ENCODE assay signal across 10 mouse cellular contexts in genomic region chr4:95094700-95095113, GRCm38 (mm10). TPM values are rescaled to one million over a fixed set of nuclear protein-coding genes. Genes with fewer than 3 reads are reported as not detected.
A peak's percentile ranks its signal among the peaks of the same experiment; 100 is the strongest.
DNase-seq lines count a peak whose midpoint lies in the region; ATAC-seq and TF ChIP-seq lines count a peak whose summit lies in the region.
"Had no signal": no experiment of that assay in that cellular context is flagged by ENCODE, and none has a peak within 500 bp of the region (broad histone marks: within the 10 kb centered on the region; RNA-seq: fewer than 3 reads in every experiment).

No protein-coding gene starts in this region.

- WGBS in liver, postnatal 0 days (ENCODE audit: insufficient replicate concordance) = 40% methylated on average over 4 of the region's 4 CpGs
- WGBS in stomach, embryonic 16.5 days = 35% methylated on average over 4 of the region's 4 CpGs

- H3K4me3 ChIP-seq in liver, postnatal 0 days (ENCODE audit: low read depth, low read length) = no peak overlapping the region
- no peak overlapping the region for H3K4me3 ChIP-seq in stomach, embryonic 16.5 days (replicated peaks; ENCODE audit: low read length)
- H3K4me3 ChIP-seq: embryonic facial prominence, embryonic 15.5 days had no signal

- H3K4me1 ChIP-seq in liver, postnatal 0 days (ENCODE audit: insufficient read depth) = no peaks in the 10 kb centered on the region
- H3K4me1 ChIP-seq in stomach, embryonic 16.5 days (ENCODE audit: control insufficient read depth, insufficient read depth, low read length) = peaks cover 14% of the 10 kb centered on the region; the same call in 1 of the 2 replicates

- ATAC-seq in liver, postnatal 0 days = peak; percentile 31; the same call in 1 of the 2 replicates
- ATAC-seq in stomach, embryonic 16.5 days (ENCODE audit: insufficient read depth, low FRiP score) = peak; percentile 52; the same call in 1 of the 2 replicates
- ATAC-seq in CD4-positive, CD25-positive, alpha-beta regulatory T cell, adult 4 months = no peak
- ATAC-seq: hindbrain, postnatal 0 days had no signal

- no peaks in the 10 kb centered on the region for H3K27me3 ChIP-seq in liver, postnatal 0 days (ENCODE audit: insufficient read depth, low read length)
- no peaks in the 10 kb centered on the region for H3K27me3 ChIP-seq in stomach, embryonic 16.5 days (ENCODE audit: control insufficient read depth, insufficient read depth, low read length)
- H3K27me3 ChIP-seq: embryonic facial prominence, embryonic 15.5 days had no signal

- H3K27ac ChIP-seq in liver, postnatal 0 days (ENCODE audit: low read depth) = 0 out of 2 replicates have a peak overlapping the region, but pooled peaks have one; percentile 40
- H3K27ac ChIP-seq in stomach, embryonic 16.5 days (ENCODE audit: low read length) = peak overlapping the region; percentile 66
- H3K27ac ChIP-seq: hindbrain, postnatal 0 days had no signal

- TF ChIP-seq CTCF in liver, postnatal 0 days (IDR thresholded peaks at IDR 0.05; ENCODE audit: low read depth) = no peak

- H3K9me3 ChIP-seq in liver, postnatal 0 days (ENCODE audit: low read length) = no peaks in the 10 kb centered on the region
- no peaks in the 10 kb centered on the region for H3K9me3 ChIP-seq in stomach, embryonic 16.5 days (replicated peaks; ENCODE audit: control insufficient read depth, low read length)
- H3K9me3 ChIP-seq: embryonic facial prominence, embryonic 15.5 days had no signal

- peak; percentile 57 for DNase-seq in adrenal gland, adult 2 months
- DNase-seq in adrenal gland, postnatal 4 days (ENCODE audit: low spot score in 2 of 2) = no peak
- no peak for DNase-seq in liver, postnatal 0 days
- DNase-seq in liver = no peak
- peak; percentile 35 to 76 for DNase-seq in kidney, postnatal 36 days
- no peak for DNase-seq in urinary bladder, adult 18-20 months (ENCODE audit: low spot score in 2 of 2)

- H3K4me2 ChIP-seq in liver, postnatal 0 days (ENCODE audit: low read depth, low read length) = no peak overlapping the region
- no peak overlapping the region for H3K4me2 ChIP-seq in stomach, embryonic 16.5 days (ENCODE audit: low read depth, low read length)
- H3K4me2 ChIP-seq: embryonic facial prominence, embryonic 15.5 days had no signal

- TF ChIP-seq EP300 in liver, postnatal 0 days (IDR thresholded peaks at IDR 0.05; ENCODE audit: low read depth) = no peak

- H3K36me3 ChIP-seq in liver, postnatal 0 days (replicated peaks; ENCODE audit: insufficient read depth, low read length) = no peaks in the 10 kb centered on the region
- no peaks in the 10 kb centered on the region for H3K36me3 ChIP-seq in stomach, embryonic 16.5 days (ENCODE audit: control insufficient read depth, insufficient read depth, low read length)
- H3K36me3 ChIP-seq: embryonic facial prominence, embryonic 15.5 days had no signal

- no peak overlapping the region for H3K9ac ChIP-seq in liver, postnatal 0 days (replicated peaks)
- no peak overlapping the region for H3K9ac ChIP-seq in stomach, embryonic 16.5 days (ENCODE audit: low read length)
- H3K9ac ChIP-seq: embryonic facial prominence, embryonic 15.5 days had no signal

RNA-seq across cellular contexts. Expression of gene Jun, which starts 42.7 kb away (rescaled TPM):
- total RNA-seq in adrenal gland, adult 2 months (2021) = 100 to 1,000 TPM; 137 to 233 TPM
- polyA plus RNA-seq in adrenal gland, adult 2 months (2012; rRNA removed) = 187 and 234 TPM in 2 replicates
- 10 to 100 TPM; 46.6 to 58.6 TPM for total RNA-seq in adrenal gland, postnatal 4 days (2021)
- 5.7 and 6.4 TPM in 2 replicates for polyA plus RNA-seq in liver, postnatal 0 days (2015; fragmentation: Nextera tagmentation; extraction: Ambion mirVana)
- polyA plus RNA-seq in stomach, embryonic 16.5 days (2015; fragmentation: Nextera tagmentation; extraction: Ambion mirVana) = 90.7 and 107 TPM in 2 replicates
- polyA plus RNA-seq in CD4-positive, CD25-positive, alpha-beta regulatory T cell, adult 4 months (2017; shearing (Covaris generic)) = 10 to 100 TPM; 19.7 to 31.0 TPM

Comparison
In these comparisons a context has a peak if more than half of its experiments do, and no peak if none do; other contexts are left out.
1. DNase-seq: peak in adrenal gland, adult 2 months (single experiment) and kidney, postnatal 36 days (2 of 2); none in adrenal gland, postnatal 4 days (0 of 2), liver, postnatal 0 days (single experiment), liver (single experiment) and urinary bladder, adult 18-20 months (0 of 2).